Mouse (Mus musculus): Measurements from ENCODE around the gene Htt. TPM values are rescaled to one million over a fixed set of nuclear protein-coding genes. Genes with fewer than 3 reads are reported as not detected.

The Htt gene
- total RNA-seq, 2 experiments from 2014 or later, result 75.0 to 76.4 TPM

Small RNA genes lying within 50 kb of the gene (microRNA-seq; reads per million reads assigned to microRNA genes)
- 0 reads per million in 2 experiments for gene Mir467g

Other genes starting within 250 kb of the Htt start
- gene Tnip2, start 247.7 kb upstream of the Htt start, total RNA-seq (2021), result 10 to 100 TPM; 22.9 to 24.3 TPM
- gene Sh3bp2, start 235.9 kb upstream of the Htt start, total RNA-seq (2021), result 1 to 10 TPM; 3.9 to 5.2 TPM
- gene Add1, start 188.1 kb upstream of the Htt start, total RNA-seq (2021), result 100 to 1,000 TPM; 452 to 467 TPM
- gene Mfsd10, start 124.5 kb upstream of the Htt start, total RNA-seq (2021), result 10 to 100 TPM; 33.3 to 43.6 TPM
- gene Nop14, start 101.6 kb upstream of the Htt start, total RNA-seq (2021), result 10 to 100 TPM; 15.9 to 16.0 TPM
- 1 to 10 TPM; 5.3 to 5.6 TPM for gene Grk4, start 101.4 kb upstream of the Htt start, total RNA-seq (2021)
- 1 to 10 TPM; 5.7 to 6.2 TPM for gene Msantd1, start 146.3 kb downstream of the Htt start, total RNA-seq (2021)
- gene Rgs12, start 187.7 kb downstream of the Htt start, total RNA-seq (2021), result 10 to 100 TPM; 43.3 to 44.2 TPM